Mouse (Mus musculus) thymus, adult 2 months (tissue): ENCODE data around the gene Eef1a1.

Source experiments
- CTCF ChIP-seq: fragments of 200-500 bp; IDR thresholded peaks from 2 replicates; pipeline ENCODE4 v1.5.1; 2012; ENCODE audit warnings: mild to moderate bottlenecking, control low read depth, low read length, moderate library complexity, borderline replicate concordance; ENCODE audit not compliant: control insufficient read depth, poor library complexity, insufficient read depth; ENCODE audit errors: extremely low read depth
- POLR2A ChIP-seq: fragments of 200-500 bp; IDR thresholded peaks from 2 replicates; pipeline ENCODE4 v1.6.1; 2012; ENCODE audit warnings: mild to moderate bottlenecking, low read length, control low read depth, moderate library complexity; ENCODE audit not compliant: control insufficient read depth, poor library complexity, insufficient read depth; ENCODE audit errors: extremely low read depth

- TF ChIP-seq CTCF (peak; percentile 80; the same call in 1 of the 2 replicates), POLR2A (no peak)
Observed at GRCm38 (mm10) chr9:78521689-78522088, 32.7 kb upstream of the Eef1a1 start.
